In the genomic region with DNA sequence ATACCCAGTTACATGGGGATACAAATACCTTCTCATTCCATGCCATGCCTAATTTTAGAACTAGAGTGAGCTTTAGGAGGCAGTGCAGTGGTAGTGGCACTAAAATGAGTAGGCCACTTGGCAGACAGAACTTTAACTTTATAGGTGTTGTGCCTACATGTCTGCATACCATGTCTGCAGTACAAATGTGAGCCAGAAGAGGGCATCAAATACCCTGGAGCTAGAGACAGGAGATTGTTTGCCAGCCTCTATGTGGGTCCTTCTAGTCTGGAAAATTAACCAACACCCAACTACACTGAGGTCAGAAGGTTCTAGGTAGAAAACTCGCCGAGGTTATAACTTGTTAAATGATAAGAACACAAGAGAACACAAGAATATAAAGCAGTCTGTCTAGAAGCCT, we compare ENCODE assay signal across 12 mouse cellular contexts. TPM values are rescaled to one million over a fixed set of nuclear protein-coding genes. Genes with fewer than 3 reads are reported as not detected.
DNase-seq lines count a peak whose midpoint lies in the region; ATAC-seq and TF ChIP-seq lines count a peak whose summit lies in the region.
"Had no signal": no experiment of that assay in that cellular context is flagged by ENCODE, and none has a peak within 500 bp of the region (broad histone marks: within the 10 kb centered on the region; RNA-seq: fewer than 3 reads in every experiment).

No protein-coding gene starts in this region.

- H3K9ac ChIP-seq in embryonic facial prominence, embryonic 11.5 days (replicated peaks; ENCODE audit: low read length), result no peak overlapping the region
- no peak overlapping the region for H3K9ac ChIP-seq in lung, embryonic 14.5 days
- H3K9ac ChIP-seq: forebrain, embryonic 13.5 days; limb, embryonic 13.5 days had no signal

- no peaks in the 10 kb centered on the region for H3K36me3 ChIP-seq in embryonic facial prominence, embryonic 11.5 days (replicated peaks; ENCODE audit: control insufficient read depth, insufficient read depth, low read depth, low read length)
- no peaks in the 10 kb centered on the region for H3K36me3 ChIP-seq in embryonic facial prominence, embryonic 10.5 days (replicated peaks)
- no peaks in the 10 kb centered on the region for H3K36me3 ChIP-seq in lung, embryonic 14.5 days (ENCODE audit: insufficient read depth)
- H3K36me3 ChIP-seq: limb, embryonic 13.5 days had no signal

- H3K9me3 ChIP-seq in embryonic facial prominence, embryonic 11.5 days (replicated peaks; ENCODE audit: control insufficient read depth, low read length), result no peaks in the 10 kb centered on the region
- no peaks in the 10 kb centered on the region for H3K9me3 ChIP-seq in embryonic facial prominence, embryonic 10.5 days
- H3K9me3 ChIP-seq in lung, embryonic 14.5 days (ENCODE audit: low read depth, low read length), result no peaks in the 10 kb centered on the region
- H3K9me3 ChIP-seq: forebrain, embryonic 13.5 days; limb, embryonic 13.5 days had no signal

- no peaks in the 10 kb centered on the region for H3K27me3 ChIP-seq in embryonic facial prominence, embryonic 11.5 days (ENCODE audit: control insufficient read depth, insufficient read depth, low read length)
- no peaks in the 10 kb centered on the region for H3K27me3 ChIP-seq in embryonic facial prominence, embryonic 10.5 days (replicated peaks; ENCODE audit: low read depth, poor library complexity, severe bottlenecking)
- H3K27me3 ChIP-seq in lung, embryonic 14.5 days (ENCODE audit: insufficient read depth, low read length), result no peaks in the 10 kb centered on the region
- H3K27me3 ChIP-seq: forebrain, embryonic 13.5 days; limb, embryonic 13.5 days had no signal

- peak; percentile 24 for DNase-seq in embryonic facial prominence, embryonic 11.5 days (ENCODE audit: low spot score)
- no peak for DNase-seq in embryonic facial prominence, embryonic 10.5 days (ENCODE audit: low spot score)
- DNase-seq in lung, embryonic 14.5 days, result peak; percentile 39
- no peak for DNase-seq in lung, adult 18-20 months
- peak; percentile 47 for DNase-seq in c-Kit-positive CD71-positive TER-119-positive erythroid progenitor cells, embryonic 14.5 days (ENCODE audit: low spot score)
- no peak for DNase-seq in right cerebral cortex, postnatal 14 days
- DNase-seq in MN1 (ENCODE audit: low spot score), result no peak
- DNase-seq: kidney, adult 18-20 months; spleen, adult 18-20 months had no signal

- no peak for ATAC-seq in embryonic facial prominence, embryonic 11.5 days (replicated peaks; ENCODE audit: insufficient number of reproducible peaks, low FRiP score, low TSS enrichment, low read depth)
- ATAC-seq in lung, embryonic 14.5 days (ENCODE audit: insufficient read depth), result no peak
- peak; percentile 54; the same call in 1 of the 2 replicates for ATAC-seq in neutrophil, adult 5-6 weeks (ENCODE audit: extremely low read depth, insufficient number of reproducible peaks, low FRiP score, poor library complexity, severe bottlenecking)
- ATAC-seq: forebrain, embryonic 13.5 days had no signal

- TF ChIP-seq CTCF in lung, embryonic 14.5 days (IDR thresholded peaks at IDR 0.05; ENCODE audit: low read depth), result peak; percentile 42; the same call in 1 of the 2 replicates

- H3K4me1 ChIP-seq in embryonic facial prominence, embryonic 11.5 days (ENCODE audit: control insufficient read depth, insufficient read depth, low read length), result no peaks in the 10 kb centered on the region
- H3K4me1 ChIP-seq in embryonic facial prominence, embryonic 10.5 days, result no peaks in the 10 kb centered on the region
- H3K4me1 ChIP-seq in lung, embryonic 14.5 days (ENCODE audit: insufficient read depth), result no peaks in the 10 kb centered on the region
- H3K4me1 ChIP-seq: forebrain, embryonic 13.5 days had no signal

- no peak overlapping the region for H3K4me3 ChIP-seq in embryonic facial prominence, embryonic 11.5 days (ENCODE audit: low read depth, low read length)
- H3K4me3 ChIP-seq in embryonic facial prominence, embryonic 10.5 days, result no peak overlapping the region
- H3K4me3 ChIP-seq in lung, embryonic 14.5 days (ENCODE audit: low read depth, low read length), result no peak overlapping the region
- H3K4me3 ChIP-seq: forebrain, embryonic 13.5 days; limb, embryonic 13.5 days had no signal

- H3K27ac ChIP-seq in embryonic facial prominence, embryonic 11.5 days (replicated peaks; ENCODE audit: low read depth, low read length), result no peak overlapping the region
- no peak overlapping the region for H3K27ac ChIP-seq in embryonic facial prominence, embryonic 10.5 days (replicated peaks)
- no peak overlapping the region for H3K27ac ChIP-seq in lung, embryonic 14.5 days (ENCODE audit: low read depth)
- H3K27ac ChIP-seq: forebrain, embryonic 13.5 days; limb, embryonic 13.5 days had no signal

- no peak overlapping the region for H3K4me2 ChIP-seq in embryonic facial prominence, embryonic 11.5 days (ENCODE audit: low read depth, low read length)
- no peak overlapping the region for H3K4me2 ChIP-seq in lung, embryonic 14.5 days
- H3K4me2 ChIP-seq: forebrain, embryonic 13.5 days; limb, embryonic 13.5 days had no signal

- WGBS in embryonic facial prominence, embryonic 11.5 days, result 46% methylated on average over 2 of the region's 2 CpGs
- 62% methylated on average over 2 of the region's 2 CpGs for WGBS in embryonic facial prominence, embryonic 10.5 days
- WGBS in lung, embryonic 14.5 days, result 52% methylated on average over 2 of the region's 2 CpGs

RNA-seq across cellular contexts. Expression of a gene that starts 9.0 kb away (rescaled TPM):
- not detected in 2 replicates for polyA plus RNA-seq in embryonic facial prominence, embryonic 11.5 days (2014; fragmentation: Nextera tagmentation; extraction: Ambion mirVana)
- not detected in 2 replicates for polyA plus RNA-seq in embryonic facial prominence, embryonic 10.5 days (2016; fragmentation: Nextera tagmentation; extraction: Ambion mirVana)
- polyA plus RNA-seq in lung, embryonic 14.5 days (2014; fragmentation: Nextera tagmentation; extraction: Ambion mirVana), result not detected in 2 replicates
- total RNA-seq in neutrophil, adult 5-6 weeks (2017), result not detected in 2 replicates
- polyA plus RNA-seq: forebrain, embryonic 13.5 days; limb, embryonic 13.5 days had no signal

RNA-seq across cellular contexts. Expression of a gene that starts 9.1 kb away (rescaled TPM):
- 70.0 and 75.8 TPM in 2 replicates for polyA plus RNA-seq in embryonic facial prominence, embryonic 11.5 days (2014; fragmentation: Nextera tagmentation; extraction: Ambion mirVana)
- 68.0 and 68.7 TPM in 2 replicates for polyA plus RNA-seq in embryonic facial prominence, embryonic 10.5 days (2016; fragmentation: Nextera tagmentation; extraction: Ambion mirVana)
- polyA plus RNA-seq in lung, embryonic 14.5 days (2014; fragmentation: Nextera tagmentation; extraction: Ambion mirVana), result 71.0 and 74.7 TPM in 2 replicates
- 79.5 and 95.5 TPM in 2 replicates for total RNA-seq in neutrophil, adult 5-6 weeks (2017)

RNA-seq across cellular contexts. Expression of a gene that starts 13.2 kb away (rescaled TPM):
- polyA plus RNA-seq in embryonic facial prominence, embryonic 11.5 days (2014; fragmentation: Nextera tagmentation; extraction: Ambion mirVana), result 88.7 and 93.8 TPM in 2 replicates
- 104 and 107 TPM in 2 replicates for polyA plus RNA-seq in embryonic facial prominence, embryonic 10.5 days (2016; fragmentation: Nextera tagmentation; extraction: Ambion mirVana)
- 68.3 and 68.6 TPM in 2 replicates for polyA plus RNA-seq in lung, embryonic 14.5 days (2014; fragmentation: Nextera tagmentation; extraction: Ambion mirVana)
- total RNA-seq in neutrophil, adult 5-6 weeks (2017), result 60.6 and 73.4 TPM in 2 replicates

RNA-seq across cellular contexts. Expression of a gene that starts 53.6 kb away (rescaled TPM):
- polyA plus RNA-seq in embryonic facial prominence, embryonic 11.5 days (2014; fragmentation: Nextera tagmentation; extraction: Ambion mirVana), result not detected in 2 replicates
- not detected in 2 replicates for polyA plus RNA-seq in embryonic facial prominence, embryonic 10.5 days (2016; fragmentation: Nextera tagmentation; extraction: Ambion mirVana)
- not detected in 2 replicates for polyA plus RNA-seq in lung, embryonic 14.5 days (2014; fragmentation: Nextera tagmentation; extraction: Ambion mirVana)
- not detected in 2 replicates for total RNA-seq in neutrophil, adult 5-6 weeks (2017)
- polyA plus RNA-seq: forebrain, embryonic 13.5 days; limb, embryonic 13.5 days had no signal

Comparison
In these comparisons a context has a peak if more than half of its experiments do, and no peak if none do; other contexts are left out.
1. DNase-seq: peak in embryonic facial prominence, embryonic 11.5 days (single experiment), lung, embryonic 14.5 days (single experiment) and c-Kit-positive CD71-positive TER-119-positive erythroid progenitor cells, embryonic 14.5 days (single experiment); none in embryonic facial prominence, embryonic 10.5 days (single experiment), lung, adult 18-20 months (0 of 2), right cerebral cortex, postnatal 14 days (single experiment) and MN1 (single experiment).